Mouse (Mus musculus): Measurements from ENCODE around the gene Fmc1.

The Fmc1 gene

DNA sequence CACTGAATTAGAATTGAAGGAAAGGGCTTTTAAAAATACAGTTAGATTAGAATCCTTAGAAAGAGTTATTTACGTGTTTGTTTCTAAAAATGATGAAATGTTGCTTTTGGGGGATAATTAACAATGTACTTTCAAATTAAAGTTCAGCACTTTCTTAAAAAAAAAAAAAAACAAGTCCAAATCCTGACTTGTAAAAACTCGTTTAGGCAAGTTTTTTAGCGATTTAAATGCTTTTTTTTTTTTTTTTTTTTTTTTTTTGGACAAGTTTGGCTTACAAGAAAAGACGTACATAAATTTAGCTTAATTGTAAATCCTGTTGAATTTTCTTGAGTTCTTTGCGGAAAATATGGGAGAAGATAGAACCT is 19.3 kb downstream of the Fmc1 start:
- DNase-seq: no peak

GRCm38 (mm10) chr6:38576096-38576495 is 42.8 kb downstream of the Fmc1 start:
- no peak for DNase-seq

DNA sequence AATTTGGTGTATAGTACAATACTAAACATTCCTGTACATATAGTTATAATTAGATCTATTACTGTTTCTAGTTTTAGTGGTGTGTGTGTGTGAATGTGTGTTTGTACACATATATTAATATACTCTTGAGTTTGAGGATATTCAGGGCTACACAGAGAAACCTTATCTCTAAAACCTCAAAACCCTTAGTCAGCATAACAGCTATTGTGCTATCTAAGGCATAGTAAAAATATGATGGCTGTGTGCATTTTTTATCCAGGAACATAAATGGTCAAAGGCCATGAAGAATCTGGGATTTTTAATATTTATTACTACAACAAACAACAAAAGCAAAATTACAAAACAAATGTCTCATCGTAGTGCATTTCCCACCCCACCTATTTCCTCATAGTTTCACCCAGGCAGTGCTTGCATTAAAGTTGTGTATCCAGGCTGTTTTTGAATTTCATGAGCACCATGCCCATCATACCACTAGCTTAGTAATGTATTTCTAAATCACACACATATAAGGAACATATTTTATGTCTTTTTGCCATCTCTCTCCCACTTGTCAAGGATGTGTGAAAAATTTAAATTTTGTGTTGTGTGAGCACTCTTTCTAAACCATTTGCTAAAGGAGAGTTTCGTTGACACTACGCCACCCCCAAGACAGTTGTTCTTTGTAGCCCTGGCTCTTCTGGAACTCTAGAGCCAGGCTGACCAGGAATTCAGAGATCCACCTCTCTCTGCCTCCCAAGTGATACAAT is 47.0 kb downstream of the Fmc1 start:
- DNase-seq: no peak

DNA sequence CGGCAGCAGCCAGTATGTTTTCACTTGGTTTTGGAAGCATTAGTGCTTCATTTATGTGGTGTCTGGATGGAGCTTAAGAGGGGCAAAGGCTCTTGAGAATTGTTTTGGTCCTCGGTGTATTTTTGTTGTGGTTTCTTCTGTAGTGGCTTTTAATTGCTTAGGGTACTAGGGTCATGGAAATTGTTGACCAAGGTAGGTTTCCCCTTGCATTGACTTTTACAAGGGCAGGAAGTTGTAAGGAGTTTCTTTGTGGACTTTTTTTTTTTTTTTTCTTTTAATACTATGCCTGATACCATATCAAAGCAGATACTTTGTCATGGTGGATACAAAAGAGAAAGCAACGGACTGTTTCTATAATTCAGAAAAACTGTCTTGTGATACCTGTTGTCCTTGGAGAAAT is 48.4 kb downstream of the Fmc1 start:
- DNase-seq: no peak
